Mouse (Mus musculus): ENCODE measurements at regions not wholly inside any gene's neighbourhood (a gene's known extent, or its start where the extent isn't known, plus 50 kb on each side); places are given as distances from the start of the nearest gene placed in this dataset.
"Not testable (repeated sequence)": the region's sequence is repeated elsewhere in the genome, so short reads cannot be mapped to it uniquely, and the experiment has no call there.

- no peak for DNase-seq
These were observed 122.4 kb downstream of the Phf3 start for GRCm38 (mm10) chr1:30751138-30751907.

GRCm38 (mm10) chr1:30741955-30742354 is 131.8 kb downstream of the Phf3 start:
- no peak for DNase-seq

- DNase-seq, result peak; percentile 14 to 72
These were observed 132.9 kb downstream of the Phf3 start for GRCm38 (mm10) chr1:30740831-30741230.

DNA sequence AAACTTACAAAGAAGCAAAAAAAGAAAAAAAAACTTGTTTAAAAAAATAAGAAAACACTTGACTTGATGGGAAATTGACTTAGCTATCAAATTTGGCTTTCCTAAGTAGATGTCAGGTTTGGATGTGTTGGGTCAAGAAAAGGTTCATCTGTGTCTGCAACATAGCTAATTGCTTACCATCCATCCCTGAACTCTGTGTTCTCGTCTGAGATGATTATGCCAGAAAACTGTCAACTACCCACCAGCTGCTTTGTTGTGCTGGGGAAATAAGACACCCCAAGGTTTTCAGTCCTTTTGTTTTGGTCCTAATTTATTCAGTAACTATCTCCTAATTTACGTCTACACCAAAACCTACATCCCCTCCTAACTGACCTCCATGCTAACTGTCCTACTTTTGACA is 152.2 kb downstream of the Phf3 start:
- DNase-seq, result no peak

- DNase-seq, result no peak
These were observed 152.9 kb downstream of the Phf3 start for GRCm38 (mm10) chr1:30720829-30721228.

- no peak for DNase-seq
These were observed 155.1 kb downstream of the Phf3 start for GRCm38 (mm10) chr1:30718578-30718977.

GRCm38 (mm10) chr1:30716346-30716745 is 157.4 kb downstream of the Phf3 start:
- no peak for DNase-seq

DNA sequence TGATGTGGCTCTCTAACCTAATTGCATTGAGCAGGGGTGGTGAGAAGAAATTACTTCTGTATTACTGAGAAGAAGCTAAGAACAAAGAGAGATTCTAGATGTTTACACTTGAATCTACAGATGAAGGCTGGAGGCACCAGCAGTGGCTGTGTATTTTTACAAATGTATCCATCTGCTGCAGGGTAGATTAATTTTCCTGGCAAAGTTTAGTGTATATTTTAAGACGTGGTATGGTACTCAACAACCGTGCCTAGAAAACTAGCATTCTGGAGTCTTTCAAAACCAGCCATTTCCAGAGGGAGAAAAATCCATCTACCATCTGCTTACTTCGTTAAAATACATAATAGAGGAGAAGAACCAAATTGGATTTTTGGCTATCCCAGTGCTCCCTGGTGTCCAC is 172.6 kb downstream of the Phf3 start:
- DNase-seq, result no peak

GRCm38 (mm10) chr1:30700399-30701081 is 173.2 kb downstream of the Phf3 start:
- DNase-seq, result peak in 1 of 2 experiments; percentile 2

DNA sequence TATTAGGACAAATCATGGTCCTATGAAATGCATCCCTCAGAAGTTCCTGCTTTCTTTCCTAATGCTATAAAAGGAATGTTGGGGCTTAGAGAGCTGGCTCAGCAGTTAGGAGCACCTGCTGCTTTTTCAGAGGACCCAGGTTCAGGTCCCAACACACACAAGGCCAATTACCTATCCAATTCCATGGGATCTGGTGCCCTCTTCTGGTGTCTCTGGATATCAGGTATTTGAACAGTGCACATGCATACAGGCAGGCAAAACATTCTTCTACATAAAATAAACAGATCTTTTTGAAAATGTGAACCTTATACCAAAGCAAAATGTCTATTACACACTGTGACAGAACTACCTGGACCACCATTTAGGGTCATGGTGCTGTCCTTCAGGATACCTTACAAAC is 177.4 kb downstream of the Phf3 start:
- DNase-seq, result peak in 1 of 2 experiments; percentile 20

- DNase-seq, result no peak
These were observed 188.4 kb downstream of the Phf3 start for GRCm38 (mm10) chr1:30685318-30685717.

- DNase-seq, result no peak
These were observed 189.8 kb downstream of the Phf3 start for GRCm38 (mm10) chr1:30683889-30684288.

DNA sequence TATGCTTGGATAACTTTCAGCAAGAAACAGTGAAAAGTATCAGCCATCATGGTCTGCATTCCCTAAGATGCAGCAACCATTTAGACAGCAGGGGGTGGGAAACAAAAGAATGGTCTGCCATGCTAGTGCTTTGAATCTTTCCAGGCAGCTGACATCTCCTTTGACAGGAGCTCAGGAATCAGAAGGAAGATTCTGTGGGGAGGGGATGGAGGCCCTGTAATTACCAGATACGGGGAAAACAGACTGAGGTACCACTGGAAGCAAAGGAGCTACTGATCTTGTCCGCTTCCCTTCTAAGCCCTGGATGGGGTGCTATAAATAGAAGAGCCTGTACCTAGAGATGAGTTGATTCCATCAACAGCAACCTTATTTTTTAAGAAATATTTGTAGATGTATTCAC is 233.9 kb downstream of the Phf3 start:
- no peak for DNase-seq

- no peak for DNase-seq
These were observed 241.0 kb downstream of the Phf3 start for GRCm38 (mm10) chr1:30632760-30633159.

GRCm38 (mm10) chr1:30627796-30628195 is 245.9 kb downstream of the Phf3 start:
- peak in 1 of 2 experiments; percentile 14 for DNase-seq

DNA sequence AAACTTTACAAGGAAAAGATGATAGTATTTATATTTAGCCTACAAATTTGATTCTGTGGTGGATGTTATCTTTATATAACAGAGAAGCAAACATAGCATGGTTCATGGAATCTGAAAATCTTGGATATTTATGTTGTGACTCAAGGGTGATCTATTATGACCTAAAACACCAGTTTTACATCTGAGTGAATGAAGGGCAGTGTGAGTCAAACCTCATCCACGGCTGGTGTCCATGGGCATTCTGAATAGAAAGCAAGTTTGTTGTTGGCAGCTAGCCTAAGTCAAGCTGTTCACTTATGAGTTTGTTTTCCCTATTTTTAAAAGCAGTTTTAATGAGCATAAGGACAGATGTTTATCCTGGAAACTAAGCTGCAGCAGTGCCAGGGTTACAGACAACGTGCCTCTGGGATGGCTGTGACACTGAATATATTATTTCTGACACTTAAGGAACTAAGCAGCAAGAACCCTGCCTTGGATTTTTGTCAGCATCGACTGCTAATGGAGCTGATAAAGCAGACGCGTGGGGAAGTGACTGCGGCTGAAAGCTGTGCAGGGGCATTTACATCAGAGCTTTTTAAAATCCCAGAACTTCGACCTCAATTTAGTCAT is 278.5 kb downstream of the Phf3 start:
- DNase-seq, result no peak

DNA sequence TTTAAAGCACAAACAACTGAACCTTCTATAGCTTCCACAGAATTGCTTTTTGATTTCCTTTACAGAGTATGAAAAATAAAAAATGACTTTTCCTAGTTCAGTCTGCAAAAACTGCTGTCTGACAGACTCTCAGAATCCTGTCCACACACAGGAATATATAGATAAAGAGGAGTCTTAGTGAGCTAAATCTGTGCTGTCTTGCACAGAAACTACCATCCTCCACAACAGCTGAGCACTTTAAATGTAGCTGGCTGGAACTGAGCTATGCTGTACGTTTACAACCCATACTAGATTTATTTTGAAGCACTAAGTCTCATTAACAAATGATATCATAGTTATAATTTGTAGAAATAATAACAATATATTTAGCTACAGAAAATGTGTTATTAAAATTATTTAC is 279.7 kb downstream of the Phf3 start:
- DNase-seq, result no peak

GRCm38 (mm10) chr1:30590721-30591120 is 283.0 kb downstream of the Phf3 start:
- no peak for DNase-seq

DNA sequence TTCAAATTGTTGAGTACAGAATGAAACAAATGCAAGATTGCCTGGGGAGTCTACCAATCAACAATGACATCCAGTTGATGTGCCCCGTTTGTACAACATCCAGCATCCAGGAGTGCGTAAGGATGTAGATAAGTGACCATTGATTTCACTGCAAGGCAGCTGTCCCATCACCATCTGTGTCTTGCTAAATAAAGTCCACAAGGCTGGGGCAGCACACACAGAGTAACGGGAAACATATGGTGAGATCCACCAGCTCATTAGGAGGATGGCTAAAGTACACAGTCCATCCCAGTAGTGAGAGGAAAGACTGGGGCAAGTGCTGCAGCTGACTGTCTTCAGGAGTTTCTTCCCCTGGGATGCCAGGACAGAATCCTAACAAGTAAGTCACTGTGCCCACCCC is 284.8 kb downstream of the Phf3 start:
- no peak for DNase-seq

DNA sequence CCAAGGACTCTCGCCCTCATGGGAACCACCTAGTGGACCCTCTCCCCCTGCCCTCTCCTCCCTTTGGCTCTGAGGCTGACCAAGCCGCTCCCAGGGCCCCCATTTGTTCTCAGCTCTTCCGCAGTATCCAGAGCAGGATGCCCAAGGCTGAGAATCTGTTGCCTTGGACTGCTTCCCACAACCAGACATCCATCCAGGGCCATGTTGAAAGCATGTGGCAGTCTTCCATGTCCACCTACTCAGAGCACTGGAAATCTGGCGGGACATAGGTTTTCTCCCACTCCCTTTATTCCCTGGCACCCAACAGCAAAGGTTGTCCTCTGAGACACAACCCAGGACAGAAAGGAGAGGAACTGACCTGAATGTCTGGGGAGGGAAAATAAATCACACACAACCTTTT is 285.4 kb downstream of the Phf3 start:
- DNase-seq, result no peak

DNA sequence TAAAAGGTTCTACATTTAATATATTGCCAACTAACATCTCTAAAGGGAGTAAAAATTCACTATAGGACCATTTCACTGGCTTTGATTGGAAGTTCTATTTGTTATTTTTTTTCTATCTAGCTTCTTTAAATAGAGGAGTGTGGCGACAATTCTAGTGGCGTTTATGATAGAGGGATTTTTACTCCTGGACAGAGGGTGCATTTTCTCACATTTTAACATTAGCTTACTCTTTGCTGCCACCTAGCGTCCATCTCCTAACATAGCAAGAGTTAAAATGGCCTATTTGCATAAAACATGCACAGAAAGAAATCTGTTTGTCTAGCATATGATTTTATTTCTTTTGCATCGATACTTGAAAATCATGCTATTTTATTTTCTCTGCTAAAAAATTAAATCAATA is 288.9 kb downstream of the Phf3 start:
- peak; percentile 18 to 47 for DNase-seq

DNA sequence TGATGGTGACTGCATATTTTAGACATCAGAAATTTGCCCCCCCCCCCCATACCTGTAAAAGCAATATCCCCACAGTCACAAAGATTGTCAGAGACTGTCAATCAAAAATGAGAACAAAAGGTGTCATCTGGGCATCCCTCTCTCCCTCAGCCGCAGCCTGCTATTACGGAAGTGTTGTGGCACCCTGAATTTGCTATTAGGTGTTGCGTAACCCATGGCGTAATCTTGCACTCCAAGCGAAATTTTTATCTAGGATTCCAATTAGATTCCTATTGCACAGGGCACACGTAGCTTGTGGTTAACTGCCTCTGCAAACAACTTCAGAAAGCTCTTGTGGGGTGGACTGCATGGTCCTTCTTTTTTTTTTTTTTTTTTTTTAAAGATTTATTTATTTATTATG is 289.9 kb downstream of the Phf3 start:
- DNase-seq, result no peak

GRCm38 (mm10) chr1:30564757-30565156 is 309.0 kb downstream of the Phf3 start:
- DNase-seq, result no peak

GRCm38 (mm10) chr1:30548761-30549160 is 325.0 kb downstream of the Phf3 start:
- not testable (repeated sequence) for DNase-seq

Measured in kidney, postnatal 36 days (tissue).